Mouse (Mus musculus): Measurements from ENCODE around the gene Sf3a1. TPM values are rescaled to one million over a fixed set of nuclear protein-coding genes. Genes with fewer than 3 reads are reported as not detected.
"Not testable (repeated sequence)": the region's sequence is repeated elsewhere in the genome, so short reads cannot be mapped to it uniquely, and the experiment has no call there.

Sf3a1 gene
- polyA plus RNA-seq, 1 experiment from 2014 or later = 71.6 TPM

DNA sequence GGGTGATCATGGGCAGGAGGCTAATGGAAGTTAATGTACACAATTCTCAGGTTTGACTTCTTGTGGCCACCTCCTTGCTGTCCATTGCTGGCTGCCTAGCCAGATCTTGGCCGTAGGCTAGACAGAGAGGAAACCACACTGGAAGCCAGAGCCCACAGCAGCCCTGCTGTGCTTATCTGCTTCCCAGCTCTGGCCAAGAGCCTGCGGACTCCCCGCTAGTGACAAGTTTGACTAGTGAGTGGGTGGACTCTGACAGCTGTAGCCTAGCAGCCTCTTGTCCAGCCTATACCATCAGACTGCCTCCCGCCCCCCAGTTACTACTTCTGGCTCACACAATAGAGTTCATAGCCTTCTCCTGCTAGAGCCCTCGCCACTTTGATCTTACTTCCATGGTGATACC lies 40.5 kb upstream of the Sf3a1 start:
- ATAC-seq (ENCODE audit: insufficient number of reproducible peaks, insufficient read depth, low FRiP score, low TSS enrichment, low read depth) = no peak
- H3K9ac ChIP-seq = no peak overlapping the region
- peaks cover 33% of the 10 kb centered on the region for H3K27me3 ChIP-seq
- no peak overlapping the region for H3K27ac ChIP-seq
- H3K4me1 ChIP-seq = peaks cover 22% of the 10 kb centered on the region
- H3K36me3 ChIP-seq = no peaks in the 10 kb centered on the region
- H3K4me2 ChIP-seq = no peak overlapping the region
- H3K4me3 ChIP-seq = no peak overlapping the region
- 87% methylated on average over 5 of the region's 5 CpGs for WGBS
- no peaks in the 10 kb centered on the region for H3K9me3 ChIP-seq

- Histone ChIP-seq H3K27me3 (peaks cover 32% of the 10 kb centered on the region), H3K4me1 (peaks cover 21% of the 10 kb centered on the region), H3K9me3 (peaks cover 13% of the 10 kb centered on the region; the same call in 1 of the 2 replicates), H3K27ac (no peak overlapping the region), H3K4me3 (no peak overlapping the region), H3K36me3 (no peaks in the 10 kb centered on the region), H3K9ac (no peak overlapping the region), H3K4me2 (no peak overlapping the region)
- 82% methylated on average over 3 of the region's 3 CpGs for WGBS
- no peak for ATAC-seq (ENCODE audit: insufficient number of reproducible peaks, insufficient read depth, low FRiP score, low TSS enrichment, low read depth)
Observed at GRCm38 (mm10) chr11:4121691-4122090, 38.5 kb upstream of the Sf3a1 start.

DNA sequence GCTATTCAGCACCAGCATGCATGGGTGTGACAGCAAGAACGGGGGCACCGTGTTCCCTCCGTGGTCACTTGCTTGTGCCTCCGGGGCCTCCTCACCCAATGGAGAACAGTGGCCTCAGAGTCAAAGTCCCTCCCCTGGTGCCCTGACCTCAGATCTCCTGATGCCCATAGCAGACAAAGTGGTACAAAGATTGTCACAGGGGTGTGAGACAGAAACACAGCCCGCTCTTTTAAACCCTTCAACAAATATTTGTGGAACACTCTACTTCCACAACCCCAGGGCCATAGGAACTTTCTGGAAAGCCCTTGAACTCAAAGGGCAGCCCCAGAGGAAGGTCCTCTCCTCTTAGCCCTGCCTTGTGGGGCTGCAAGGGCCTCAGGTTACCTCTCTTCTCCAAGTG lies 37.9 kb upstream of the Sf3a1 start:
- no peak overlapping the region for H3K9ac ChIP-seq
- ATAC-seq (ENCODE audit: insufficient number of reproducible peaks, insufficient read depth, low FRiP score, low TSS enrichment, low read depth) = no peak
- peaks cover 28% of the 10 kb centered on the region for H3K27me3 ChIP-seq
- H3K4me2 ChIP-seq = no peak overlapping the region
- 77% methylated on average over 5 of the region's 5 CpGs for WGBS
- H3K4me3 ChIP-seq = no peak overlapping the region
- H3K27ac ChIP-seq = no peak overlapping the region
- peaks cover 18% of the 10 kb centered on the region for H3K4me1 ChIP-seq
- H3K36me3 ChIP-seq = no peaks in the 10 kb centered on the region
- peaks cover 15% of the 10 kb centered on the region; the same call in 1 of the 2 replicates for H3K9me3 ChIP-seq

DNA sequence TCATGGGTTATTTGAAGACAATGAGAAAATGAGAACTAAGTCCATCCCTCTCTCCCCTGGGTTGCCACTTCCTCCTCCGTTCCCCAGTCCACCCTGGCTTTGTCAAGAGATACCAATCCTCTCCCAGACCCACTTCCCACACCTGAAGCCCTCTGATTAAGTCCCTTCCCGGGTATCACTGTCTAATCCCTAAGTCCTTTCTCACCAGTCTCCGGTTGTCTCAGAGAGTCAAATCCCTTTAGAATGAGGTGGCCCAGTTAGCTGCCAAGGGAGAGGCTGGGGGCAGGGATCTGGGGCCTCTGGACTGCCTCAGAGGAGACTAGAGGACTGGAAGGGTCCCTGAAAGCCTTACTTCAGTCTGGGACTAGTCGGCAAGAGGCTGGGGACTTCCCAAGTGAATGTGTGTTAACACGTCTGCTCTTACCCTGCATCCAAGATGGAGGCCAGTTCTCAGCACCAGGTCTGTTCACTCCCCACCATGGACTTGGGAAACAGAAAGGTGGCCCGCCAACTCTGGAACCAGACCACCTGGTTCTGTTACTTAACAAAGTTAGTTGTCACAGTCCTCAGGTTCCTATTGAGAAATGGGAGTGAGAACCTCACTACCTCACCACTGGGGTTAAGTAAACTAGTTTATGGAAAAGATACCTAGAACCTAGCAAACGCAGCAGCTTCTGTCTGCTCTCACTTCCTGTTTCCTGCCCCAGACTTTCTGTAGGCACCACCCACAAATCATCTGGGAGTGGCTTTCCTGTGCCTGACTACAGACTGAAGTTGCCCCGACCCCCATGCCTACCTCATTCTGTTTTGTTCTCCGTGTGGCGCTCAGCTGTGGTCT lies 37.2 kb upstream of the Sf3a1 start, which contains the start of gene Sec14l2:
Gene Sec14l2 (minus strand): TSS at position 674 of the 838 bp plus-strand sequence.
- H3K9ac ChIP-seq = no peak within 1 kb of the TSS
- H3K27me3 ChIP-seq = peaks cover 21% of the 10 kb centered on the region
- H3K4me2 ChIP-seq = no peak within 1 kb of the TSS
- H3K4me3 ChIP-seq = no peak within 1 kb of the TSS
- no peaks in the 10 kb centered on the region for H3K36me3 ChIP-seq
- 72% methylated on average over 10 of the region's 10 CpGs for WGBS
- peaks cover 10% of the 10 kb centered on the region for H3K4me1 ChIP-seq
- no peak for ATAC-seq (ENCODE audit: insufficient number of reproducible peaks, insufficient read depth, low FRiP score, low TSS enrichment, low read depth)
- no peak within 1 kb of the TSS for H3K27ac ChIP-seq
- H3K9me3 ChIP-seq = peaks cover 15% of the 10 kb centered on the region; the same call in 1 of the 2 replicates

- Histone ChIP-seq H3K4me2 (no peak overlapping the region), H3K27ac (no peak overlapping the region), H3K9me3 (peaks cover 15% of the 10 kb centered on the region; the same call in 1 of the 2 replicates), H3K4me1 (peaks cover 2% of the 10 kb centered on the region; the same call in 1 of the 2 replicates), H3K4me3 (no peak overlapping the region), H3K9ac (no peak overlapping the region), H3K36me3 (no peaks in the 10 kb centered on the region), H3K27me3 (peaks cover 14% of the 10 kb centered on the region)
- WGBS = 67% methylated on average over 5 of the region's 5 CpGs
- no peak for ATAC-seq (ENCODE audit: insufficient number of reproducible peaks, insufficient read depth, low FRiP score, low TSS enrichment, low read depth)
Observed at GRCm38 (mm10) chr11:4123922-4124321, 36.2 kb upstream of the Sf3a1 start.

- Histone ChIP-seq H3K4me1 (no peaks in the 10 kb centered on the region), H3K4me2 (no peak overlapping the region), H3K27ac (no peak overlapping the region), H3K9me3 (peaks cover 15% of the 10 kb centered on the region; the same call in 1 of the 2 replicates), H3K4me3 (no peak overlapping the region), H3K36me3 (no peaks in the 10 kb centered on the region), H3K9ac (no peak overlapping the region), H3K27me3 (no peaks in the 10 kb centered on the region)
- ATAC-seq (ENCODE audit: insufficient number of reproducible peaks, insufficient read depth, low FRiP score, low TSS enrichment, low read depth) = no peak
- 83% methylated on average over 1 of the region's 1 CpGs for WGBS
Observed at GRCm38 (mm10) chr11:4127059-4127458, 33.1 kb upstream of the Sf3a1 start.

DNA sequence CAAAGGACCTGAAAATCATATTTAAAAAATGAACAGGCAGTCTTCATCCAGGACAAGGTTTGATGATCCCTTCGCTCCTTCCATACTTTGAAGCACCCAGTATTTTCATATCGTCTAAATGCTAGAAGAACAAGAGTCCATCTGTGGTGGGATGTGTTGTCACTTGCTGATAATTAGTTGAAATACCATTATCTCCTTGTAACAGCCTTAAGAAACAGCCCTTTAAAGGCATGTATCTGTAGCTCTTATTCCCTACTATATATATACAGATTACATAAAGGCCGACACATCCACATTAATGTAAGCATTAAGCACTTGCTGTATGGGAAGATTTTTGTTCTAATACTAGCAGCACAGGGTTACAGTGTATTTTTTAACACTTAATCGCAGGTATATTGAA lies 31.7 kb upstream of the Sf3a1 start:
- H3K9me3 ChIP-seq = peaks cover 15% of the 10 kb centered on the region; the same call in 1 of the 2 replicates
- not testable (repeated sequence) for ATAC-seq (ENCODE audit: insufficient number of reproducible peaks, insufficient read depth, low FRiP score, low TSS enrichment, low read depth); H3K36me3 ChIP-seq; H3K9ac ChIP-seq; H3K4me3 ChIP-seq; H3K4me1 ChIP-seq; H3K27ac ChIP-seq; H3K27me3 ChIP-seq; H3K4me2 ChIP-seq
- 92% methylated on average over 4 of the region's 4 CpGs for WGBS

DNA sequence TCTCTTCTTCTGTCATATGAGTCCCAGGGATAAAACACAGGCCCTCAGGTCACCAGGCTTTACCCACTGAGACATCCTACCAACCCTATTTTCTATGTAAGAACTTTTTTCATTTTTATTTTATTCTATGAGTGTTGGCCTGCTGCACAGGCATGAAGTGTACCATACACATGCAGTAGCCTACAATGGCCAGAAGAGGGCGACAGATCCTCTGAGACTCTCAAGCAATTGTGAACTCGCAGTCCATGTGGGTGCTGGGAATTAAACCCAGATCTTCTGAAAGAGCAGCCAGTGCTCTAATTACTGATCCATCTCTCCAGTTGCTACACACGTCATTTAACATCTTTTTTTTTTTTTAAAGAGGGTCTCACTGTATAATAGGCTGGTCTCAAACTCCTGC lies 26.7 kb upstream of the Sf3a1 start:
- Histone ChIP-seq H3K4me1 (peaks cover 20% of the 10 kb centered on the region), H3K36me3 (peaks cover 20% of the 10 kb centered on the region), H3K27me3 (no peaks in the 10 kb centered on the region), H3K27ac (no peak overlapping the region), H3K4me3 (no peak overlapping the region), H3K9ac (no peak overlapping the region), H3K9me3 (no peaks in the 10 kb centered on the region), H3K4me2 (no peak overlapping the region)
- ATAC-seq (ENCODE audit: insufficient number of reproducible peaks, insufficient read depth, low FRiP score, low TSS enrichment, low read depth) = no peak
- WGBS = 58% methylated on average over 3 of the region's 3 CpGs

DNA sequence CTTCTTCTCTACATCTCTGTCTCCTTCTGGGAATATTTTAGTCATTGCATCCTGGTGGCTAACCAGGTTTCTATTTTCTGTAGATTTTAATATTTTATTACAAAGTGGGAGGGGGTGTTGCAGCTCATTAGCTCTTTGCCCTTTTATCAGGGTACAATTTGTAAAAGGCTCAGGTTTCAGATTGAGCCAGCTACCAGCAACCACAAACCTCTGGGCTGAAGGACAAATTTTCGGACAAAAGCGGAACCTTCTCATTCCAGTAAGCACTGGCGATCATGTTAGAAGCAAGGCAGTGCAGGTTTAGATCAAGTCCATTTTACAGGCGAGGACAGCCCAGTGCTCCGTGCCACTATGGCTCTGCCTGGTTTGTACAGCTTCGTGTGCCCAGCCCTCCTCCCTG lies 25.8 kb upstream of the Sf3a1 start:
- Histone ChIP-seq H3K4me3 (peak overlapping the region; percentile 83; the same call in 1 of the 2 replicates), H3K4me2 (peak overlapping the region; percentile 82), H3K9me3 (no peaks in the 10 kb centered on the region), H3K27me3 (no peaks in the 10 kb centered on the region), H3K4me1 (peaks cover 20% of the 10 kb centered on the region), H3K9ac (peak overlapping the region; percentile 97; the same call in 1 of the 2 replicates), H3K27ac (no peak overlapping the region), H3K36me3 (peaks cover 28% of the 10 kb centered on the region)
- ATAC-seq (ENCODE audit: insufficient number of reproducible peaks, insufficient read depth, low FRiP score, low TSS enrichment, low read depth) = no peak
- WGBS = 51% methylated on average over 6 of the region's 6 CpGs

DNA sequence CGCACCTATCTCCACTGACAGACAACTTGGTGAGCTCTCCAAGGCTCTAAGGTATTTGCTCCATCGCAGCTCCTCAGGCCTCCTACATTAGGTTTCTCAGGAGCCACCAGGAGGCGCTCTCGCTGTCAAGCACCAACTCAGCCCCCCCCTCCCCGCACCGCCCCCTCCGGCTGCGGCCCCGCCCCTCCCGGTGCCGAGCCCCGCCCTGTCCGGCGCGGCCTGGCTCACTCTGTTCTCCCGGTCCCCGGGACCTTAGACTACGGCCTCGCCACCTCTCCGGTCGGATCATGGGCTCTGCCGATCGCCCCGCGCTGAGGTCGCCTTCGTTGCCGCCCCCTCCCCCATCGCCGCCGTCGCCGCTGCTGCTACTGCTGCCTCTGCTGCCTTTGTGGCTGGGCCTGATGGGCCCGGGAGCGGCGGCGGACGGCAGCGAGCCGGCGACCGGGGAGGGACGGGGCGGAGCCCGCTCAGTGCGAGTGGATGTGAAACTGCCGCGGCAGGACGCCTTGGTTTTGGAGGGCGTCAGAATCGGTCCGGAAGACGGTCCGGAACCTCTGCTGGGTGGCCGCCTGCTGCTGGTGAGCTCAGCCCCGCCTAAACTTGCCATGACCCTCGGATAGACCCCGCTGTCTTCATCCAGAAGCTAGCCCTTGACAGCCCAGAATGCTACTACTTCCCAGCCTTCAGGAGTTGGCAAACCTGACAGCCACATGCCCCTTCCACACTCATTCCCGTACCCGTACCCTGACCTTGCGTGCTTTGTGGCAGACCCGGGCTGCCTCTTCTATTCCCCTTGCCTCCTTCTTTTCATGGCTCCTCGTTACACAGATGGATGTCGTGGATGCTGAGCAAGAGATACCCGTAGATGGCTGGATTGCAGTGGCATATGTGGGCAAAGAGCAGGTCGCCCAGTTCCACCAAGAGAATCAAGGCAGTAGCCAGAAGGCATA lies 24.9 kb upstream of the Sf3a1 start, which contains the start of gene Rnf215:
Gene Rnf215 (plus strand): TSS at position 217 of the 950 bp plus-strand sequence.
- H3K36me3 ChIP-seq = peaks cover 36% of the 10 kb centered on the region
- H3K4me3 ChIP-seq = peak within 1 kb of the TSS; percentile 83
- 2% methylated on average over 66 of the region's 66 CpGs for WGBS
- no peaks in the 10 kb centered on the region for H3K9me3 ChIP-seq
- H3K27ac ChIP-seq = peak within 1 kb of the TSS; percentile 83
- no peaks in the 10 kb centered on the region for H3K27me3 ChIP-seq
- peak within 1 kb of the TSS; percentile 97 for H3K9ac ChIP-seq
- H3K4me2 ChIP-seq = peak within 1 kb of the TSS; percentile 82
- peak; percentile 79 for ATAC-seq (ENCODE audit: insufficient number of reproducible peaks, insufficient read depth, low FRiP score, low TSS enrichment, low read depth)
- peaks cover 20% of the 10 kb centered on the region for H3K4me1 ChIP-seq

GRCm38 (mm10) chr11:4138964-4139363 lies 21.2 kb upstream of the Sf3a1 start:
- Histone ChIP-seq H3K4me3 (no peak overlapping the region), H3K4me1 (peaks cover 20% of the 10 kb centered on the region), H3K9me3 (no peaks in the 10 kb centered on the region), H3K36me3 (peaks cover 73% of the 10 kb centered on the region), H3K27me3 (no peaks in the 10 kb centered on the region), H3K9ac (no peak overlapping the region), H3K4me2 (no peak overlapping the region), H3K27ac (no peak overlapping the region)
- no peak for ATAC-seq (ENCODE audit: insufficient number of reproducible peaks, insufficient read depth, low FRiP score, low TSS enrichment, low read depth)
- WGBS = 78% methylated on average over 2 of the region's 2 CpGs
